Mouse (Mus musculus): ENCODE data around the gene Marc2. TPM values are rescaled to one million over a fixed set of nuclear protein-coding genes. Genes with fewer than 3 reads are reported as not detected.

Gene Marc2
- polyA plus RNA-seq, 1 experiment from 2014 or later, result 152 TPM

DNA sequence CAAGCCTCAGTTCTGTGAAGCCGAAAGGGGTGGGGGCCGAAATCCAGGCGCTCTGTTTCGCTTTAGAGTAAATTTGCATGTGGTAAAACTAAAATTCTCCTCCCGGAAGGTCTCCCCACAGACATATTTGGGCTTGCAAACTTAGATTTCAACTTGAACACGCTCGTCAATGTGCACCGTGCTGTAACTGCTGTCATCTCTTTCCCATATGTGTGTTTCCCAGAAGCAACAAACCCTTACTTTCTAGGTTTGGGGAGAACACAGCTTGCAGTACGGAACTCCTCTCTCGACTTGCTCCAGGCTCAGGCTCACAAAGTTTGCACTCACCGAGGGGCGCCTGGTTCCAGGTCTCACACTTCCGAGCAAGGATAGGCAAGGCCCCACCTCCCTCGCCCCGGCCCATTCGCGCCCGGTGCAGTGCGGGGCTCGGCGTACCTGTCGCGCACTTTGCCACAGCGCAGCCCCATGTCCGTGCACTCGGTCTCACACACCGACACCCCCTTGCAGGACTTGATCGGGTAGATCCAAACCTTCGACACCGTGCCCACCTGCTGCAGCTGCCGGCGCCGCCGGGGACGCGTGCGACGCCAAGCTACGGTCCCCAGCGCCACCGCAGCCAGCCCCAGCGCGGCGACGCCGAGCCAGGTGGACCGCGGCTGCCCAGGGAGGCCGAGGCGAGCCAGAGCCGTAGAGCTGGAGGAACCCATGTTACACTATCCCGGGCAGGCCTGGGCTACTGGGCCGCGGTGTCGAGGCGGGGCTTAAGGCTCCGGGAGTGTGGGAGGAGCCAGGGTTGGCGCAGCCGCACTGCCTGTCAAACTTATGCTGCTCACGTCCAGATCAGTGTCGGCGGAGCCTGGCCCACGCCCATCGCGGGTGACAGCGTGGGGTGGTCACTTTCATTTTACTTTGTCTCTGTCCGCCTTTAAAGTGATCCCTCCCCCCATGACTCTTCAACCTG, 860 bp downstream of the Marc2 start:
- peak overlapping the region; percentile 80 for H3K4me3 ChIP-seq (ENCODE audit: low read depth, low read length)
- peak overlapping the region; percentile 96 for H3K4me2 ChIP-seq
- DNase-seq (peak; percentile 93), ATAC-seq (ENCODE audit: insufficient read depth) (peak; percentile 98)
- 0 out of 2 replicates have a peak, but pooled peaks cover 4% of the 10 kb centered on the region for H3K27me3 ChIP-seq (ENCODE audit: insufficient read depth, low read length)
- peaks cover 7% of the 10 kb centered on the region; the same call in 1 of the 2 replicates for H3K4me1 ChIP-seq (ENCODE audit: insufficient read depth)
- H3K9ac ChIP-seq, result peak overlapping the region; percentile 88
- no peak for TF ChIP-seq CTCF (IDR thresholded peaks at IDR 0.05; ENCODE audit: low read depth)
- WGBS, result under 1% methylated on average over 67 of the region's 67 CpGs
- peaks cover 6% of the 10 kb centered on the region; the same call in 1 of the 2 replicates for H3K36me3 ChIP-seq (ENCODE audit: insufficient read depth)
- H3K9me3 ChIP-seq (ENCODE audit: low read depth, low read length), result no peaks in the 10 kb centered on the region
- peak overlapping the region; percentile 87 for H3K27ac ChIP-seq (ENCODE audit: low read depth)

- peak overlapping the region; percentile 96 for H3K4me2 ChIP-seq
- DNase-seq, result peak; percentile 44
- peaks cover 7% of the 10 kb centered on the region; the same call in 1 of the 2 replicates for H3K4me1 ChIP-seq (ENCODE audit: insufficient read depth)
- no peak for ATAC-seq (ENCODE audit: insufficient read depth)
- H3K4me3 ChIP-seq (ENCODE audit: low read depth, low read length), result peak overlapping the region; percentile 80
- 18% methylated on average over 15 of the region's 15 CpGs for WGBS
- peak overlapping the region; percentile 87; the same call in 1 of the 2 replicates for H3K27ac ChIP-seq (ENCODE audit: low read depth)
- TF ChIP-seq CTCF (IDR thresholded peaks at IDR 0.05; ENCODE audit: low read depth), result peak; percentile 19; the same call in 1 of the 2 replicates
- H3K27me3 ChIP-seq (ENCODE audit: insufficient read depth, low read length), result 0 out of 2 replicates have a peak, but pooled peaks cover 4% of the 10 kb centered on the region
- H3K36me3 ChIP-seq (ENCODE audit: insufficient read depth), result peaks cover 14% of the 10 kb centered on the region; the same call in 1 of the 2 replicates
- H3K9me3 ChIP-seq (ENCODE audit: low read depth, low read length), result no peaks in the 10 kb centered on the region
- H3K9ac ChIP-seq, result peak overlapping the region; percentile 88
These were observed 1.8 kb downstream of the Marc2 start for GRCm38 (mm10) chr1:184844326-184845066.

- no peak for DNase-seq
- Histone ChIP-seq H3K36me3 (ENCODE audit: insufficient read depth) (peaks cover 32% of the 10 kb centered on the region), H3K27ac (ENCODE audit: low read depth) (no peak overlapping the region), H3K27me3 (ENCODE audit: insufficient read depth, low read length) (no peaks in the 10 kb centered on the region), H3K4me2 (no peak overlapping the region), H3K4me1 (ENCODE audit: insufficient read depth) (no peaks in the 10 kb centered on the region), H3K9me3 (ENCODE audit: low read depth, low read length) (no peaks in the 10 kb centered on the region), H3K4me3 (ENCODE audit: low read depth, low read length) (no peak overlapping the region), H3K9ac (no peak overlapping the region)
- 77% methylated on average over 4 of the region's 4 CpGs for WGBS
- ATAC-seq (ENCODE audit: insufficient read depth), result no peak
- TF ChIP-seq CTCF (IDR thresholded peaks at IDR 0.05; ENCODE audit: low read depth), result no peak
These were observed 8.6 kb downstream of the Marc2 start for GRCm38 (mm10) chr1:184837649-184838048.

- TF ChIP-seq CTCF (IDR thresholded peaks at IDR 0.05; ENCODE audit: low read depth), result no peak
- Histone ChIP-seq H3K9ac (no peak overlapping the region), H3K4me2 (no peak overlapping the region), H3K4me3 (ENCODE audit: low read depth, low read length) (no peak overlapping the region), H3K36me3 (ENCODE audit: insufficient read depth) (peaks cover 44% of the 10 kb centered on the region), H3K27me3 (ENCODE audit: insufficient read depth, low read length) (no peaks in the 10 kb centered on the region), H3K4me1 (ENCODE audit: insufficient read depth) (no peaks in the 10 kb centered on the region), H3K27ac (ENCODE audit: low read depth) (no peak overlapping the region), H3K9me3 (ENCODE audit: low read depth, low read length) (no peaks in the 10 kb centered on the region)
- 81% methylated on average over 5 of the region's 5 CpGs for WGBS
- DNase-seq (no peak), ATAC-seq (ENCODE audit: insufficient read depth) (no peak)
These were observed 9.9 kb downstream of the Marc2 start for GRCm38 (mm10) chr1:184836350-184836749.

DNA sequence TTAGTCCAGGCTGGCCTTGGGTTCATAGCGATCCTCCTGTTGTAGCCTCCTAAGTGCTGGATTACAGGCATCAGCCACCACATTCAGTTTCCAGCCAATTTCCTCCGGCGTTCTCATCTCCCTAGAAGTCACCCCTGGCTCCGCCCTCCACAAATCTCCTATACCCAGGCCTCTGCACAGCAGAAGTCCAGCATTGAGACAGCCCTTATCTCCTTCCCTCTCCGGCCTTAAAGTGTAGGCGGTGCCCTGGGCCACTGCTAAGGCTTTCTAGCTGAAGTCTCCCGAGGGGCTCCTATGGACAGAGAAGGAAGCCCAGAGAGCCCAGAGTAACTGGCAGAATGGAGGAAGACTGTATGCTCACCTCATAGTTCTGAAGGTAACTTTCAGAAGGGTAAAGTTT, 12.8 kb downstream of the Marc2 start:
- Histone ChIP-seq H3K36me3 (ENCODE audit: insufficient read depth) (peaks cover 43% of the 10 kb centered on the region), H3K4me2 (no peak overlapping the region), H3K27me3 (ENCODE audit: insufficient read depth, low read length) (no peaks in the 10 kb centered on the region), H3K4me1 (ENCODE audit: insufficient read depth) (no peaks in the 10 kb centered on the region), H3K9ac (no peak overlapping the region), H3K9me3 (ENCODE audit: low read depth, low read length) (no peaks in the 10 kb centered on the region), H3K27ac (ENCODE audit: low read depth) (no peak overlapping the region), H3K4me3 (ENCODE audit: low read depth, low read length) (no peak overlapping the region)
- ATAC-seq (ENCODE audit: insufficient read depth), result no peak
- no peak for DNase-seq
- TF ChIP-seq CTCF (IDR thresholded peaks at IDR 0.05; ENCODE audit: low read depth), result no peak
- 82% methylated on average over 7 of the region's 7 CpGs for WGBS

DNA sequence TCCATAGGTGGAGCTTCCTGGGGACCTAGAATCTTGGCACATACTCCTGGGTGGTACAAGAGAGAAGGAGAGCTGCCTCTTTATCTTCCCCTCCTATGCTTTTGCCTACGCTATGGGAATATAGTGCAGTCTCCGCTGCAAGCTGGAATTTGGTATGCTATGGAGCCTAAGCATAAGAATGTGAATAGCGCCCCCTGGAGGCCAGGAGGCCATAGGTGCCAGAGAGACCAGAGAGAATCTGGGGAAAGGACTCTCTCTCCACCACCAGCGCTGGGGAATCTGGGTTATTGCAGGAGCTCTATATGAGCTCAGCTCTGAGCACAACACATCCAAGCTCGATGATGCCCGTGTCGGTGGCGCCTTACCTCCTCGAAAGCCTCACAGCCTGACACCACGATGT, 14.0 kb downstream of the Marc2 start:
- Histone ChIP-seq H3K9me3 (ENCODE audit: low read depth, low read length) (no peaks in the 10 kb centered on the region), H3K27me3 (ENCODE audit: insufficient read depth, low read length) (no peaks in the 10 kb centered on the region), H3K27ac (ENCODE audit: low read depth) (no peak overlapping the region), H3K4me1 (ENCODE audit: insufficient read depth) (0 out of 2 replicates have a peak, but pooled peaks cover under 1% of the 10 kb centered on the region), H3K4me3 (ENCODE audit: low read depth, low read length) (no peak overlapping the region), H3K36me3 (ENCODE audit: insufficient read depth) (peaks cover 43% of the 10 kb centered on the region), H3K4me2 (no peak overlapping the region), H3K9ac (no peak overlapping the region)
- DNase-seq (peak; percentile 30), ATAC-seq (ENCODE audit: insufficient read depth) (no peak)
- TF ChIP-seq CTCF (IDR thresholded peaks at IDR 0.05; ENCODE audit: low read depth), result peak; percentile 52
- 81% methylated on average over 10 of the region's 10 CpGs for WGBS

Measured in lung, embryonic 14.5 days (tissue).